Mouse (Mus musculus): ENCODE results near the gene Isca2.

DNA sequence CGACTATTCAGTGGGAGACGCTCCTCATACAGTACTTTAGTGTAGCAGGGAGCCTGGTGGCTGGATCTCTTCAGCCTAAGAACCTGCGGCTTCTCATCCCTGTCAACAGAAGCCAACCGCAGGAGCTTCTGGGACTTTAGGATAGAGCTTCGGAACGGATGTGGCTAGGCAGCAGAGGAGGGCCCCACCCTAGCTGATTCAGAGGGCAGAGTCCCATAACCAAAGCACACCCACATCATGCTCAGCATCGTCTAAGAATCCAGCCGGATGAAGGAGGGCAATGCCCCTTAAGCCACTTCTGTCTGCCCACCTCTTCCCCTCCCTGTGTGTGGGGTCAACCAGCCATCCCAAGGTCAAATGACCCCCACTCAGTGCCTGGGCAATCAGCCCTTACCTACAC lies 21.6 kb downstream of the Isca2 start:
- TF ChIP-seq CTCF (IDR thresholded peaks at IDR 0.05; ENCODE audit: extremely low read depth, insufficient read depth, low read length) (no peak), POLR2A (IDR thresholded peaks at IDR 0.05; ENCODE audit: extremely low read depth, insufficient read depth, low read length) (no peak)
